Mouse (Mus musculus) ES-E14 (cell line): ENCODE results near the gene Zfyve28.

Source experiments
- CHD2 ChIP-seq: IDR thresholded peaks from 2 replicates; pipeline ENCODE4 v1.6.1; 2014; ENCODE audit warnings: mild to moderate bottlenecking, low read depth, low read length, inconsistent platforms
- HCFC1 ChIP-seq: IDR thresholded peaks from 2 replicates; pipeline ENCODE4 v1.6.1; 2012; ENCODE audit warnings: low read length, inconsistent platforms, borderline replicate concordance; ENCODE audit not compliant: insufficient read depth
- ZC3H11A ChIP-seq: IDR thresholded peaks from 2 replicates; pipeline ENCODE4 v1.6.1; 2012; ENCODE audit warnings: low read depth, mild to moderate bottlenecking, inconsistent platforms, low read length, borderline replicate concordance
- ZNF384 ChIP-seq: IDR thresholded peaks from 2 replicates; pipeline ENCODE4 v1.6.1; 2012; ENCODE audit warnings: low read depth, low read length, inconsistent platforms

DNA sequence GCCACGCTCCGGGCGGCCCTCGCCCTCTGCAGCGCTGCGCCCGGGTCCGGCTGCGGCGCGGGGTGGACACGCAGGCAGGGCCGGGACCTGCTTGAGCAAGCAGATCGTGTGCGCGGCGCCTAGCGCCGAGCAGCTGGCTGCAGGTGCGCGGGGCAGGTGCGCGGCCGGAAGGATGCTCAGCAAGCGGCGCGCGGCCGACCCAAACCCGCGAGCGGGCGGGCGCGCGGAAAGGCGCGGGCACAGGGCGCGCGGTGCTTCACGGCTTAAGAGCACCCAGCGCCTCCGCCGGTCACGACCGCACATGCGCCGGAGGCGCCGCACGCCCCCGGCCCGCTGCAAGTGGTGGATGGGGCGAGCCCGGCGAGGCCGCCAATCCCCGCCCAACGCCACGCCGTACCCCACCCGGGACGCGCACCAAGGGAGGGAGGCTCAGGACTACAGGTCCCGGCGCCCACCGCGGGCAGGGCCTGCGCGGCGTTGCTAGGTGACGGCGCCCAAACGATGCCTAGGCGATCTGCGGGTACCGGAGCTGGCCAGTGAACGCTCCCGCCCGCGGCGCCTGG, at the start of gene Zfyve28, which contains the start of gene Cfap99:
- TF ChIP-seq ZNF384 (no peak), ZC3H11A (no peak), CHD2 (no peak), HCFC1 (peak; percentile 88)
